Comparison of ENCODE assay signal across 15 mouse cellular contexts in the genomic region with DNA sequence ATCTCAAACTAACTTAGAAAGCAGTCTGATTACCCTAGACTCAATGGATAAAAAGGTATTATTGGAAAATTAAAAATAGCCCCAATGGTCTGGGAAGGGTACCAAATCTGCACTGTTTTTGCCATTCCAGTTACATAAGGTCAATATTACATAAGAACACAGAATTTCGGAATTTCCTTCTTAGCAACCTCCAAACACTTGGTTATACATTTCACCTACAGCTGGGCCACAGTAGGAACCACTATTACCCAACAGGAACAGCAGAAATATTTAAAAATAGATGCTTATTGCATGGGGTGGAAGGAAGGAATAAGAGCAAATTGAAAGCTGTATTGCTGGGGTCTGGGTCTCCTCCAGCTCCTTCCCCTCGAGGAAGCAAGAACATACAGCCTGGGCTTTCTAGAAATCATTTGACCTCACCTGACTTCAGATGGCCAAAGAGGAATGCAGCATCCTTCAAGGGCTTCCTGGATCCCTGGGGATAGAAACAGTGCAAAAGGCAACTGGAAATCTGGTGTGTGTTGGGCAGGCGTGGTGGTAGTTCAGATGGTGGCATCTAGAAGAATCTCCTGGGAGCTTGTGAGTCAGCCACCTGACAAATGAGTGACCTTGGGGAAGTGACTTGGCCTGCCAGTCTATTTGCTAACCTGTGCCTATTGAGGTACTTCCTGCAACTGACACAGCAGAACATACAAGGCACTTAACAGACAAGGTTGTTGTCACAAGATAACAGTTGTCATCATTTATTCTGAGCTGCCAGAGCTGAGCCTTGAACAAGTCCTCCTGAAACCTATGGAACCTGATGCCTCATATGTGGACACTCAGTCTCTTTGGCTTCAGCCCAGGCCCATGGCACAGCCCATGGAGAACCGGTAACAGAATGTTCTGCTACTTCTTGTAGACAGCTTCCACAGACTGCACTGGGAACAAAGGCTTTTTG.
DNase-seq lines count a peak whose midpoint lies in the region; ATAC-seq and TF ChIP-seq lines count a peak whose summit lies in the region.
"Had no signal": no experiment of that assay in that cellular context is flagged by ENCODE, and none has a peak within 500 bp of the region (broad histone marks: within the 10 kb centered on the region; RNA-seq: fewer than 3 reads in every experiment).

No protein-coding gene starts in this region.

- H3K27me3 ChIP-seq in liver, postnatal 0 days (ENCODE audit: insufficient read depth, low read length), result no peaks in the 10 kb centered on the region
- H3K27me3 ChIP-seq: embryonic facial prominence, embryonic 13.5 days; forebrain, embryonic 12.5 days; hindbrain, embryonic 12.5 days had no signal

- no peak overlapping the region for H3K4me2 ChIP-seq in liver, postnatal 0 days (ENCODE audit: low read depth, low read length)
- H3K4me2 ChIP-seq: embryonic facial prominence, embryonic 13.5 days; forebrain, embryonic 12.5 days; hindbrain, embryonic 12.5 days had no signal

- peak; percentile 73 for DNase-seq in gastrocnemius, adult 2 months
- DNase-seq in gastrocnemius, postnatal 4 days (ENCODE audit: low spot score in 2 of 2), result no peak
- DNase-seq in testis, postnatal 14 days (ENCODE audit: low spot score), result peak; percentile 21
- DNase-seq in testis, postnatal 10 days (ENCODE audit: low spot score), result no peak
- no peak for DNase-seq in liver, postnatal 0 days
- no peak for DNase-seq in layer of hippocampus, adult 18-20 months (ENCODE audit: low spot score in 2 of 2)
- DNase-seq in ovary, postnatal 36 days (ENCODE audit: low spot score), result no peak
- no peak for DNase-seq in left cerebral cortex, adult 2 months (ENCODE audit: extremely low spot score in 1 of 2, low spot score in 2 of 2)
- DNase-seq: cerebellum, postnatal 14 days; kidney, adult 9 months; thymus, postnatal 14 days had no signal

- intact Hi-C loops in gastrocnemius, adult 2 months (cut with DNase I), result no loop called here
- intact Hi-C loops in left cerebral cortex, adult 2 months (cut with DNase I), result loop anchor here (5.0 kb wide), 1 partner anchor 129 kb away; no protein-coding TSS in a partner anchor

- H3K9me3 ChIP-seq in liver, postnatal 0 days (ENCODE audit: low read length), result no peaks in the 10 kb centered on the region
- H3K9me3 ChIP-seq: embryonic facial prominence, embryonic 13.5 days; forebrain, embryonic 12.5 days; hindbrain, embryonic 12.5 days had no signal

- H3K9ac ChIP-seq in liver, postnatal 0 days (replicated peaks), result no peak overlapping the region
- H3K9ac ChIP-seq: embryonic facial prominence, embryonic 13.5 days; forebrain, embryonic 12.5 days; hindbrain, embryonic 12.5 days had no signal

- no peak for TF ChIP-seq CTCF in gastrocnemius, adult 2 months (IDR thresholded peaks at IDR 0.05)
- TF ChIP-seq CTCF in liver, postnatal 0 days (IDR thresholded peaks at IDR 0.05; ENCODE audit: low read depth), result no peak
- TF ChIP-seq CTCF in left cerebral cortex, adult 2 months (IDR thresholded peaks at IDR 0.05), result no peak

- TF ChIP-seq EP300 in liver, postnatal 0 days (IDR thresholded peaks at IDR 0.05; ENCODE audit: low read depth), result 0 out of 2 replicates have a peak, but pooled peaks have one; percentile 19

- peak overlapping the region; percentile 81 for H3K27ac ChIP-seq in gastrocnemius, adult 2 months
- H3K27ac ChIP-seq in liver, postnatal 0 days (ENCODE audit: low read depth), result peak overlapping the region; percentile 64
- no peak overlapping the region for H3K27ac ChIP-seq in left cerebral cortex, adult 2 months
- H3K27ac ChIP-seq: embryonic facial prominence, embryonic 13.5 days; forebrain, embryonic 12.5 days; hindbrain, embryonic 12.5 days had no signal

- peak; percentile 35; the same call in 1 of the 2 replicates for ATAC-seq in liver, postnatal 0 days

- WGBS in liver, postnatal 0 days (ENCODE audit: insufficient replicate concordance), result 58% methylated on average over 4 of the region's 4 CpGs

- no peaks in the 10 kb centered on the region for H3K36me3 ChIP-seq in liver, postnatal 0 days (replicated peaks; ENCODE audit: insufficient read depth, low read length)
- H3K36me3 ChIP-seq: embryonic facial prominence, embryonic 13.5 days; forebrain, embryonic 12.5 days; hindbrain, embryonic 12.5 days had no signal

- H3K4me1 ChIP-seq in liver, postnatal 0 days (ENCODE audit: insufficient read depth), result peaks cover 15% of the 10 kb centered on the region

- no peak overlapping the region for H3K4me3 ChIP-seq in gastrocnemius, adult 2 months
- H3K4me3 ChIP-seq in liver, postnatal 0 days (ENCODE audit: low read depth, low read length), result no peak overlapping the region
- H3K4me3 ChIP-seq in left cerebral cortex, adult 2 months, result no peak overlapping the region
- H3K4me3 ChIP-seq: embryonic facial prominence, embryonic 13.5 days; forebrain, embryonic 12.5 days; hindbrain, embryonic 12.5 days; myocyte had no signal

Comparison
In these comparisons a context has a peak if more than half of its experiments do, and no peak if none do; other contexts are left out.
1. DNase-seq: peak in gastrocnemius, adult 2 months (single experiment) and testis, postnatal 14 days (single experiment); none in gastrocnemius, postnatal 4 days (0 of 2), testis, postnatal 10 days (single experiment), liver, postnatal 0 days (single experiment), layer of hippocampus, adult 18-20 months (0 of 2), ovary, postnatal 36 days (single experiment) and left cerebral cortex, adult 2 months (0 of 2).